Mouse (Mus musculus) midbrain, postnatal 0 days (tissue): Measurements from ENCODE around the gene Actl6b. TPM values are rescaled to one million over a fixed set of nuclear protein-coding genes. Genes with fewer than 3 reads are reported as not detected.
"Not testable (repeated sequence)": the region's sequence is repeated elsewhere in the genome, so short reads cannot be mapped to it uniquely, and the experiment has no call there.

Experiments
- ATAC-seq: fragments of 200-750 bp; cut with Nextera tagmentation; 2 replicates; pipeline ENCODE4 v1.8.0; 2017; ENCODE audit warnings: moderate number of reproducible peaks, mild to moderate bottlenecking, moderate TSS enrichment, moderate library complexity; ENCODE audit not compliant: low FRiP score
- DNase-seq: peaks from one replicate; pipeline ENCODE4 v3.0.0-alpha.2; 2015; ENCODE audit warnings: low spot score
- H3K27ac ChIP-seq: fragments of 300-500 bp; sonication (generic); 2 replicates; pipeline ENCODE4 v1.5.1; 2014; ENCODE audit warnings: low read depth, mild to moderate bottlenecking, low read length, mixed read lengths
- H3K27me3 ChIP-seq: fragments of 300-500 bp; sonication (generic); 2 replicates; pipeline ENCODE4 v1.6.1; 2014; ENCODE audit warnings: low read length, control low read depth, mixed read lengths; ENCODE audit not compliant: insufficient read depth
- H3K36me3 ChIP-seq: fragments of 300-500 bp; sonication (generic); 2 replicates; pipeline ENCODE4 v1.6.1; 2014; ENCODE audit warnings: low read length, control low read depth, mixed read lengths; ENCODE audit not compliant: insufficient read depth
- H3K4me1 ChIP-seq: fragments of 300-500 bp; sonication (generic); 2 replicates; pipeline ENCODE4 v1.6.1; 2014; ENCODE audit warnings: mild to moderate bottlenecking, control low read depth, antibody characterized with exemption, low read length, mixed read lengths; ENCODE audit not compliant: insufficient read depth
- H3K4me2 ChIP-seq: fragments of 300-500 bp; sonication (generic); 2 replicates; pipeline ENCODE4 v1.6.1; 2014; ENCODE audit warnings: low read depth, mild to moderate bottlenecking, low read length, mixed read lengths; ENCODE audit not compliant: poor library complexity, severe bottlenecking
- H3K4me3 ChIP-seq: fragments of 300-500 bp; sonication (generic); 2 replicates; pipeline ENCODE4 v1.5.1; 2014; ENCODE audit warnings: low read depth, mild to moderate bottlenecking, low read length, moderate library complexity
- H3K9ac ChIP-seq: fragments of 300-500 bp; sonication (generic); replicated peaks from 2 replicates; pipeline ENCODE4 v1.6.1; 2014; ENCODE audit warnings: mild to moderate bottlenecking, low read length, moderate library complexity, mixed read lengths; ENCODE audit not compliant: poor library complexity, severe bottlenecking
- H3K9me3 ChIP-seq: fragments of 300-500 bp; sonication (generic); 2 replicates; pipeline ENCODE4 v1.6.1; 2016; ENCODE audit warnings: low read length, control low read depth
- CTCF ChIP-seq: IDR thresholded peaks from 2 replicates; pipeline ENCODE4 v1.5.1; 2016; ENCODE audit warnings: antibody characterized with exemption, mild to moderate bottlenecking
- WGBS: fragments of 180-500 bp; shearing (Covaris S2); extraction: QIAGEN DNeasy Blood & Tissue Kit; methylation state at CpG from one replicate; pipeline ENCODE4 v1.1.7; 2014; 5-methylcytosine and 5-hydroxymethylcytosine counted together
- microRNA-seq: library from miRNA; unstranded; fragments of <30 nt; microRNA quantifications from one replicate; pipeline ENCODE4, GENCODE M21; 2016; ENCODE audit warnings: borderline number of aligned reads
- polyA plus RNA-seq: library from polyadenylated mRNA; unstranded; fragments of >200 nt; fragmentation: Nextera tagmentation; extraction: Ambion mirVana; gene quantifications from 2 replicates; pipeline ENCODE4 v1.2.1, GENCODE M21; 2015
- total RNA-seq: library from RNA; depleted of rRNA; stranded (reverse); fragments of >200 nt; gene quantifications from 2 replicates; pipeline ENCODE4 v1.2.3, GENCODE M21; 2014; rRNA removed

Actl6b gene
- total and polyA plus RNA-seq, 2 experiments from 2014 or later: 248 to 264 TPM

- no peak overlapping the region for H3K4me3 ChIP-seq
- no peaks in the 10 kb centered on the region; the same call in 1 of the 2 replicates for H3K4me1 ChIP-seq
- H3K4me2 ChIP-seq: no peak overlapping the region
- 0 out of 2 replicates have a peak overlapping the region, but pooled peaks have one; percentile 4 for H3K9ac ChIP-seq
- 0 out of 2 replicates have a peak overlapping the region, but pooled peaks have one; percentile 19 for H3K27ac ChIP-seq
- DNase-seq (no peak), ATAC-seq (no peak)
- WGBS: 16% methylated on average over 6 of the region's 6 CpGs
- no peaks in the 10 kb centered on the region for H3K36me3 ChIP-seq
- TF ChIP-seq CTCF: no peak
- H3K9me3 ChIP-seq: no peaks in the 10 kb centered on the region
- peaks cover 8% of the 10 kb centered on the region for H3K27me3 ChIP-seq
Measured at GRCm38 (mm10) chr5:137611245-137611602, 57.9 kb downstream of the Actl6b start.

GRCm38 (mm10) chr5:137613076-137613475 lies 59.8 kb downstream of the Actl6b start:
- Histone ChIP-seq H3K9me3 (no peaks in the 10 kb centered on the region), H3K9ac (no peak overlapping the region), H3K4me3 (no peak overlapping the region), H3K4me2 (no peak overlapping the region), H3K27me3 (peaks cover 4% of the 10 kb centered on the region), H3K36me3 (no peaks in the 10 kb centered on the region), H3K27ac (no peak overlapping the region), H3K4me1 (no peaks in the 10 kb centered on the region; the same call in 1 of the 2 replicates)
- TF ChIP-seq CTCF: no peak
- 73% methylated on average over 5 of the region's 5 CpGs for WGBS
- ATAC-seq (no peak), DNase-seq (no peak)

- TF ChIP-seq CTCF: no peak
- no peak for ATAC-seq
- Histone ChIP-seq H3K4me2 (no peak within 1 kb of the TSS), H3K27ac (no peak within 1 kb of the TSS), H3K9ac (no peak within 1 kb of the TSS), H3K4me1 (no peaks in the 10 kb centered on the region), H3K36me3 (no peaks in the 10 kb centered on the region), H3K4me3 (no peak within 1 kb of the TSS), H3K27me3 (no peaks in the 10 kb centered on the region), H3K9me3 (no peaks in the 10 kb centered on the region)
- no peak for DNase-seq
- WGBS: 76% methylated on average over 11 of the region's 11 CpGs
Measured at GRCm38 (mm10) chr5:137613550-137613949, 60.2 kb downstream of the Actl6b start, which contains the start of gene Pcolce. Pcolce (minus strand) TSS chr5:137613784.

GRCm38 (mm10) chr5:137614921-137615320 lies 61.6 kb downstream of the Actl6b start:
- not testable (repeated sequence) for H3K27ac ChIP-seq, H3K4me1 ChIP-seq, DNase-seq, H3K27me3 ChIP-seq, H3K9me3 ChIP-seq, H3K4me2 ChIP-seq, ATAC-seq, H3K4me3 ChIP-seq, H3K36me3 ChIP-seq, H3K9ac ChIP-seq
- WGBS: 93% methylated on average over 2 of the region's 2 CpGs
- TF ChIP-seq CTCF: peak; percentile 14; the same call in 1 of the 2 replicates

GRCm38 (mm10) chr5:137615347-137615746 lies 62.0 kb downstream of the Actl6b start:
- Histone ChIP-seq H3K27me3 (no peaks in the 10 kb centered on the region), H3K4me1 (no peaks in the 10 kb centered on the region), H3K9ac (no peak overlapping the region), H3K4me2 (no peak overlapping the region), H3K27ac (no peak overlapping the region), H3K4me3 (no peak overlapping the region), H3K36me3 (no peaks in the 10 kb centered on the region), H3K9me3 (no peaks in the 10 kb centered on the region)
- no peak for ATAC-seq
- WGBS: 87% methylated on average over 7 of the region's 7 CpGs
- no peak for TF ChIP-seq CTCF
- no peak for DNase-seq

Small RNAs within 50 kb of the gene (microRNA-seq; reads per million reads assigned to microRNA genes)
- gene Mir6418: not detected

Other genes starting within 250 kb of the Actl6b start
- 112 and 114 TPM in 2 replicates for gene Srrt, start 245.8 kb upstream of the Actl6b start, total RNA-seq
- 53.4 and 56.4 TPM in 2 replicates for gene Srrt, start 245.8 kb upstream of the Actl6b start, polyA plus RNA-seq
- gene Trip6, start 239.1 kb upstream of the Actl6b start, total RNA-seq: 11.6 and 17.5 TPM in 2 replicates
- 10.3 and 10.9 TPM in 2 replicates for gene Trip6, start 239.1 kb upstream of the Actl6b start, polyA plus RNA-seq
- gene Slc12a9, start 219.9 kb upstream of the Actl6b start, total RNA-seq: 28.9 and 30.4 TPM in 2 replicates
- gene Slc12a9, start 219.9 kb upstream of the Actl6b start, polyA plus RNA-seq: 27.0 and 27.8 TPM in 2 replicates
- 14.0 and 16.0 TPM in 2 replicates for gene Ephb4, start 203.4 kb upstream of the Actl6b start, total RNA-seq
- 4.7 and 4.9 TPM in 2 replicates for gene Ephb4, start 203.4 kb upstream of the Actl6b start, polyA plus RNA-seq
- 0.85 and 0.99 TPM in 2 replicates for gene Zan, start 76.5 kb upstream of the Actl6b start, total RNA-seq
- 0.31 and 0.49 TPM in 2 replicates for gene Zan, start 76.5 kb upstream of the Actl6b start, polyA plus RNA-seq
- gene Pop7, start 51.0 kb upstream of the Actl6b start, total RNA-seq: 73.2 and 95.3 TPM in 2 replicates
- 91.5 and 95.6 TPM in 2 replicates for gene Pop7, start 51.0 kb upstream of the Actl6b start, polyA plus RNA-seq
- gene Gigyf1, start 35.0 kb upstream of the Actl6b start, total RNA-seq: 23.6 and 30.8 TPM in 2 replicates
- gene Gigyf1, start 35.0 kb upstream of the Actl6b start, polyA plus RNA-seq: 16.3 and 17.8 TPM in 2 replicates
- gene Epo, start 20.3 kb upstream of the Actl6b start, total RNA-seq: not detected in 2 replicates
- gene Epo, start 20.3 kb upstream of the Actl6b start, polyA plus RNA-seq: not detected in 2 replicates
- gene Gnb2, start 20.0 kb upstream of the Actl6b start, total RNA-seq: 1,154 and 1,456 TPM in 2 replicates
- 590 and 632 TPM in 2 replicates for gene Gnb2, start 20.0 kb upstream of the Actl6b start, polyA plus RNA-seq
- 22.3 and 29.6 TPM in 2 replicates for gene Tfr2, start 16.3 kb downstream of the Actl6b start, total RNA-seq
- 21.7 and 22.7 TPM in 2 replicates for gene Tfr2, start 16.3 kb downstream of the Actl6b start, polyA plus RNA-seq
- 17.7 and 18.5 TPM in 2 replicates for gene Mospd3, start 47.5 kb downstream of the Actl6b start, total RNA-seq
- 70.5 and 71.3 TPM in 2 replicates for gene Mospd3, start 47.5 kb downstream of the Actl6b start, polyA plus RNA-seq
- 18.6 and 19.4 TPM in 2 replicates for gene Pcolce, start 60.3 kb downstream of the Actl6b start, total RNA-seq
- 16.7 and 19.6 TPM in 2 replicates for gene Pcolce, start 60.3 kb downstream of the Actl6b start, polyA plus RNA-seq
- gene Fbxo24, start 75.5 kb downstream of the Actl6b start, total RNA-seq: 0.28 TPM in 1 of 2 replicates, not detected in the other
- gene Fbxo24, start 75.5 kb downstream of the Actl6b start, polyA plus RNA-seq: 0.09 and 0.10 TPM in 2 replicates
- gene Lrch4, start 75.6 kb downstream of the Actl6b start, total RNA-seq: 13.1 and 14.5 TPM in 2 replicates
- 13.1 and 15.9 TPM in 2 replicates for gene Lrch4, start 75.6 kb downstream of the Actl6b start, polyA plus RNA-seq
- 0.99 and 4.1 TPM in 2 replicates for gene Gm20605, start 75.7 kb downstream of the Actl6b start, total RNA-seq
- gene Gm20605, start 75.7 kb downstream of the Actl6b start, polyA plus RNA-seq: 4.4 and 6.5 TPM in 2 replicates
- 3.3 and 4.9 TPM in 2 replicates for gene Sap25, start 87.8 kb downstream of the Actl6b start, total RNA-seq
- 3.2 TPM in 2 replicates for gene Sap25, start 87.8 kb downstream of the Actl6b start, polyA plus RNA-seq
- gene Irs3, start 92.2 kb downstream of the Actl6b start, total RNA-seq: 1.2 TPM in 1 of 2 replicates, not detected in the other
- 0.27 and 0.37 TPM in 2 replicates for gene Irs3, start 92.2 kb downstream of the Actl6b start, polyA plus RNA-seq
- gene Agfg2, start 131.2 kb downstream of the Actl6b start, total RNA-seq: 20.4 and 28.1 TPM in 2 replicates
- 15.5 and 16.9 TPM in 2 replicates for gene Agfg2, start 131.2 kb downstream of the Actl6b start, polyA plus RNA-seq
- 230 and 261 TPM in 2 replicates for gene Nyap1, start 188.1 kb downstream of the Actl6b start, total RNA-seq
- 47.0 and 50.1 TPM in 2 replicates for gene Nyap1, start 188.1 kb downstream of the Actl6b start, polyA plus RNA-seq
- gene Tsc22d4, start 192.2 kb downstream of the Actl6b start, total RNA-seq: 188 and 320 TPM in 2 replicates
- gene Tsc22d4, start 192.2 kb downstream of the Actl6b start, polyA plus RNA-seq: 157 and 179 TPM in 2 replicates
- gene Ppp1r35, start 225.3 kb downstream of the Actl6b start, total RNA-seq: 32.5 and 42.1 TPM in 2 replicates
- gene Ppp1r35, start 225.3 kb downstream of the Actl6b start, polyA plus RNA-seq: 38.8 and 47.8 TPM in 2 replicates
- 40.8 and 46.0 TPM in 2 replicates for gene Mepce, start 234.1 kb downstream of the Actl6b start, total RNA-seq
- 16.1 and 17.6 TPM in 2 replicates for gene Mepce, start 234.1 kb downstream of the Actl6b start, polyA plus RNA-seq
- 5.8 and 7.7 TPM in 2 replicates for gene Zcwpw1, start 234.3 kb downstream of the Actl6b start, total RNA-seq
- 9.0 and 9.4 TPM in 2 replicates for gene Zcwpw1, start 234.3 kb downstream of the Actl6b start, polyA plus RNA-seq